23 mouse cellular contexts compared by ENCODE assay signal in genomic region chr5:65941145-65941544, GRCm38 (mm10). TPM values are rescaled to one million over a fixed set of nuclear protein-coding genes. Genes with fewer than 3 reads are reported as not detected.
"Had no signal": no experiment of that assay in that cellular context is flagged by ENCODE, and none has a peak within 500 bp of the region (broad histone marks: within the 10 kb centered on the region; RNA-seq: fewer than 3 reads in every experiment).

No protein-coding gene starts in this region.

- H3K9ac ChIP-seq: liver, embryonic 13.5 days; liver, embryonic 15.5 days; liver, postnatal 0 days; lung, embryonic 15.5 days; midbrain, embryonic 13.5 days; midbrain, embryonic 15.5 days; neural tube, embryonic 13.5 days; neural tube, embryonic 15.5 days; stomach, embryonic 15.5 days had no signal

- H3K4me1 ChIP-seq: liver, embryonic 13.5 days; liver, embryonic 15.5 days; midbrain, embryonic 13.5 days; midbrain, embryonic 15.5 days; neural tube, embryonic 13.5 days; neural tube, embryonic 15.5 days; stomach, embryonic 15.5 days had no signal

- H3K27ac ChIP-seq: liver, embryonic 13.5 days; liver, embryonic 15.5 days; lung, embryonic 15.5 days; macrophage; midbrain, embryonic 13.5 days; midbrain, embryonic 15.5 days; neural tube, embryonic 13.5 days; neural tube, embryonic 15.5 days; stomach, embryonic 15.5 days; stomach, postnatal 0 days had no signal

- ATAC-seq: liver, postnatal 0 days; lung, postnatal 0 days; midbrain, embryonic 13.5 days; midbrain, embryonic 15.5 days had no signal

- DNase-seq: liver, embryonic 13.5 days; liver, postnatal 0 days; lung, adult 2 months; lung, postnatal 14 days; lung, postnatal 36 days; right cerebral cortex, postnatal 14 days; thymus, postnatal 25 days; thymus, postnatal 4 days had no signal

- H3K27me3 ChIP-seq: liver, embryonic 13.5 days; liver, embryonic 15.5 days; lung, embryonic 15.5 days; midbrain, embryonic 13.5 days; midbrain, embryonic 15.5 days; neural tube, embryonic 13.5 days; neural tube, embryonic 15.5 days; stomach, embryonic 15.5 days had no signal

- H3K36me3 ChIP-seq: liver, embryonic 13.5 days; liver, embryonic 15.5 days; lung, embryonic 15.5 days; midbrain, embryonic 13.5 days; midbrain, embryonic 15.5 days; neural tube, embryonic 13.5 days; neural tube, embryonic 15.5 days; stomach, embryonic 15.5 days had no signal

- H3K9me3 ChIP-seq: liver, embryonic 13.5 days; liver, embryonic 15.5 days; lung, embryonic 15.5 days; midbrain, embryonic 13.5 days; midbrain, embryonic 15.5 days; neural tube, embryonic 13.5 days; stomach, embryonic 15.5 days had no signal

- H3K4me3 ChIP-seq: liver, embryonic 13.5 days; liver, embryonic 15.5 days; lung, embryonic 15.5 days; midbrain, embryonic 13.5 days; midbrain, embryonic 15.5 days; neural tube, embryonic 13.5 days; neural tube, embryonic 15.5 days; stomach, embryonic 15.5 days had no signal

- H3K4me2 ChIP-seq: liver, embryonic 13.5 days; liver, embryonic 15.5 days; lung, embryonic 15.5 days; midbrain, embryonic 11.5 days; midbrain, embryonic 13.5 days; midbrain, embryonic 15.5 days; neural tube, embryonic 13.5 days; neural tube, embryonic 15.5 days; stomach, embryonic 15.5 days had no signal

RNA-seq across cellular contexts. Expression of gene Chrna9, which starts 6.4 kb away (rescaled TPM):
- total RNA-seq: megakaryocyte progenitor cell, adult 5-6 weeks; midbrain, postnatal 0 days; monocyte, adult 5-6 weeks had no signal
- polyA plus RNA-seq: liver, embryonic 13.5 days; liver, embryonic 15.5 days; liver, postnatal 0 days; lung, postnatal 0 days; macrophage; midbrain, embryonic 11.5 days; midbrain, embryonic 13.5 days; midbrain, embryonic 15.5 days; midbrain, postnatal 0 days; neural tube, embryonic 13.5 days; neural tube, embryonic 15.5 days; stomach, embryonic 15.5 days; stomach, postnatal 0 days; urinary bladder, adult 2 months had no signal
